Mouse (Mus musculus) MEL (cell line): ENCODE results near the gene Gm20708.

Experiments used
- CHD1 ChIP-seq: IDR thresholded peaks from 2 replicates; pipeline ENCODE4 v1.6.1; 2012; ENCODE audit warnings: low read depth, mild to moderate bottlenecking, inconsistent platforms, low read length, improper control_type of control experiment
- CTCF ChIP-seq, 3 experiments: IDR thresholded peaks in 2 of 3; conservative IDR thresholded peaks in 1 of 3; 2 replicates each; pipeline ENCODE4 v1.5.1; 2011 to 2012; ENCODE audit warnings: low read length in 3 of 3, low read depth in 2 of 3, mild to moderate bottlenecking in 2 of 3, improper control_type of control experiment in 1 of 3, inconsistent platforms in 1 of 3, mixed read lengths in 1 of 3, moderate library complexity in 1 of 3; ENCODE audit not compliant: control insufficient read depth in 1 of 3, insufficient read depth in 1 of 3, poor library complexity in 1 of 3, severe bottlenecking in 1 of 3
- RCOR1 ChIP-seq: IDR thresholded peaks from 2 replicates; pipeline ENCODE4 v1.6.1; 2012; ENCODE audit warnings: low read depth, mild to moderate bottlenecking, inconsistent platforms, low read length, improper control_type of control experiment

DNA sequence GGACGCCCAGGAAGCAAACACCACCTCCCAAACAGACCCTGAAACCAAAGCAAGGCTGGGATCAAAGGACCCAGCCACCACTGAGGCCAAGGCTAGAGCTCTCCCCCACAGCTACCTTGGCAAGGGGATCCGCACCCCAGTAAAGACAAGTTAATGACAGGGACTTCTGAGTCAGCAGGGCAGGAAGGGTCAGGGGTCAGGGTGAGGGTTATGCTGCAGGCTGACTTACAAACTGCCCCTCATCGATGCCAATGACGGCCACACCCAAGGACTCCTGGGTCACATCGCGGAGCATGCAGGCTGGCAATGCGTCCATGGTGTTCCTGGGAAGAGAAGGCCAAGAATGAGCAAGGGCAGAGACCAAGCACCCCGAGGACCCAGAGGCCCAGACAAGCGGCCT is 12.4 kb downstream of the Gm20708 start:
- TF ChIP-seq RCOR1 (no peak), CHD1 (no peak), CTCF (IDR thresholded peaks at IDR 0.05 in 2 of 3, conservative IDR thresholded peaks at IDR 0.05 in 1 of 3; ENCODE audit: control insufficient read depth in 1 of 3, insufficient read depth in 1 of 3, low read depth in 2 of 3, low read length in 3 of 3, poor library complexity in 1 of 3, severe bottlenecking in 1 of 3) (no peak)
